Mouse (Mus musculus) gastrocnemius, postnatal 10 days (tissue): ENCODE data around the gene Crebrf. TPM values are rescaled to one million over a fixed set of nuclear protein-coding genes. Genes with fewer than 3 reads are reported as not detected.

Experiments
- DNase-seq: peaks from one replicate; pipeline ENCODE4 v3.0.0; 2021; ENCODE audit warnings: mixed read lengths
- total RNA-seq, 2 experiments: library from RNA; stranded (reverse); gene quantifications; 2 replicates each; pipeline ENCODE4 v1.2.3; 2021

Crebrf gene
- total RNA-seq, 2 experiments from 2014 or later, result 17.7 to 18.9 TPM

DNA sequence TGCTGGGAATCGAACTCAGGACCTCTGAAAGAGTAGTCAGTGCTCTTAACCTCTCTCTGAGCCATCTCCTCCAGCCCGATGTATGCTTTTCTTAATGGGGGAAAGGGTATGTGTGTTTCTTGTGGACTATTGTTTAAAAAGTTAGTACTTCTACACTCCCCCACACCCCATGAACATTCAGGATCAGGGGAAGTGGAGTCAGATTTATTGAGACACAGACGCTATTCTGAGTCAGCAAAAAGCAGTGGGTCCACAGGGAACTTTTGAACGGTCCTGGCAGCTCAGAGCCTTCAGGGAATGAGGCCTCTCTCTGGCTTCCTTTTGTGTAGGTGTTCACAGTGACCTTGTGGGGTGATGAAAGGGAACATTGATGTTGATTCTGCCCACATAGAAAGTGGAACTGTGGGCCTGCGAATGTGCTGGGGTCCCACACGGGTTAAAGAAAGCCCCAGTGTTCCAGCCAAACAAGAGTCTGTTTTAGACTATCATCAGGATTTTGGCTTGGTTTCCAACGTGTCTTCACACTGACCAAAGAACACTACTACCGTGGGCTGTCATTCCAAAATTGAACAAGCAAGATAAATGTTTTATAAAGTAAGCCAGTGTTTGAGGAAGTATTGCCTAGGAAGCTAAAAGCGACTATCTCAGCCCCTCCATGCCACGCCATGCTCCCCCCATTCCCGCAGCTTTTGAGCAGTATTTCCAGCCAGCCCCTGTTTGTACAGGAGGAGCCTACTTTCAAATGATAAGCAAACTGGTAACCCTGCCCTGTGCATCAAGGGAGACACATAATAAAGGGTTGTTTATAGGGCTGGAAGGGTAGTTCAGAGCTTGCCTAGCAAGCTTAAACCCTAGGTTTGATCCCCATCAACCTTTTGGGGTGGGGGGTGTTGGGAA lies 9.7 kb upstream of the Crebrf start:
- DNase-seq, result no peak

DNA sequence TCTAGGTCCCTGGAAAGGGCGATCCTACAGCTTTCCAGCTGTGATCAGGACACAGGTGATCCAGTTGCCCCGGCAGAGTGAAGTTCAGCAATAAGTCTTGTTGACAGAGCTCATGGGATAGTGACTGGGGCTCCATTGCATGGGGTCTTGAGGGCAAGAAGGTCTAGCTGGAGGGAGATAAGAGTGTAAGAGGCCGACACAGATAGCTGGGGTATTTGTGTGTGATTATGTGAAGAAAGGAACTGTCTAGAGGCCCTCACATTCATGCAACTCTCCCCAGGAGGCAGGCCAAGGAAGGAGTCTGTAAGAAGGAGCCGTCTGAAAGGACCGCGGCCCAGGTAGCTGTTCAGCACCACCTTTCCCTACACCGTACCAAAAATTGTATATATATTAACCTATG lies 8.4 kb upstream of the Crebrf start:
- DNase-seq, result no peak

DNA sequence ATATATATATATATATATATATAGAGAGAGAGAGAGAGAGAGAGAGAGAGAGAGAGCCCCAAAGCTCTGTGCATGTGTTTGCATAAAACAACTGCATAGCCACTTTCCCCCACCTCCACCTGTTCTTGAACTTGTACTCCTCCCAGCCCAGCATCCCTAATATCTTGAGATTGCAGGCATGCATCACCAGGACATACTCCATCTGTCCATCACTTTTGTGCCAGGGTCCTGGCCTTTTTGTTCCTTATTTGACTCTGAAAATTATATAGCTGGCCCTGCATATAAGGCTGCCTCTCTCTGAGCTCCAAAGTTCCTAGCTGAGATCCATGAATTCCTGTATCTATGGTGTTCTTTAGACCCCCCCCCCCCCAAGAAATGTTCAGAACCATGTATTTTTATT lies 7.0 kb upstream of the Crebrf start:
- no peak for DNase-seq

DNA sequence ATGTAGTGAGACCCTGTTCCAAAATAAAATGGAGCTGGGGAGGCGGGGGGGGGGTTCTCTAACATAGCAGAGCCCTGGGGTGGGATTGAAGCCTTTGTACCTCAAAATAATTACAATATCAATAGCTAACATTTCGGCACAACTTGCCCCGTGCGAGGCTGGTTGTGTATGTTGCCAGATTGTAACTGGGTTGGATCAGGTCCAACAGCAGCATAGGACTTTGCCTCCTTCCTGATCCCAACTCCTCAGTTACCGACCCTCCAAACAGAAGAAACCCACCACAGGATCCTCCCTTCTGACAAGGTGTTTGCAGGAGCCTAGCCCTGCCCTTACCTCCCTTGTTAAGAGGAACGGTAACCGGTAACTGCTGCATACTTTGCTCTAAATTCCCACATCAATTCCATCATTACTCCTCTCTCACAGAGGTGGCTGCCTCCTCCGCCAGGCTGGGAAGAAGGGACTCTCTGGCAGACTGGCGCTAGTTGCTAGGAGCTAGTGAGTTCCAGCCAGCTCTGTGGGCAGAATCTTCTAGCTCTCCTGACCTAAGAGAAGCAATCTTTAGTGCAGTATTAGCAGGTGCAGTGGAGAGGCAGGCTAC lies 6.4 kb upstream of the Crebrf start:
- no peak for DNase-seq

DNA sequence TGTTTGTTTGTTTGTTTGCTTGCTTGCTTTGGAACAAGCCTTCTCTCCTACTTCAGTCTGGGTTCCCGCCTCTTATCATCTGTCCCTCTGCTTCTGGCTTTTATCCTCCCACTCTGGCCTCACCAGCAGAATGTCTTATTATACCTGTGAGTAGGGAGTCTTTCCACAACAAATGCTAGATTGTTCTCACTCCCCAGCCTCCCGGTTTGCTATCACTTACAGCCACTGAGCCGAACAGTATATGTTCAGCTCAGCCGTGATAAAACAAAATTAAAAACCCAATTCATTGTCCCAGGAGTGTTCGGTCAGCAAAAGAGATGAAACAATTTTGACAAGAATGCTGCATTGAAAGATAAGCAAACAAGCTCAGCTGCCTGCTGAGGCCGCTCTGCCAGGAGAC lies 5.4 kb upstream of the Crebrf start:
- DNase-seq, result no peak

DNA sequence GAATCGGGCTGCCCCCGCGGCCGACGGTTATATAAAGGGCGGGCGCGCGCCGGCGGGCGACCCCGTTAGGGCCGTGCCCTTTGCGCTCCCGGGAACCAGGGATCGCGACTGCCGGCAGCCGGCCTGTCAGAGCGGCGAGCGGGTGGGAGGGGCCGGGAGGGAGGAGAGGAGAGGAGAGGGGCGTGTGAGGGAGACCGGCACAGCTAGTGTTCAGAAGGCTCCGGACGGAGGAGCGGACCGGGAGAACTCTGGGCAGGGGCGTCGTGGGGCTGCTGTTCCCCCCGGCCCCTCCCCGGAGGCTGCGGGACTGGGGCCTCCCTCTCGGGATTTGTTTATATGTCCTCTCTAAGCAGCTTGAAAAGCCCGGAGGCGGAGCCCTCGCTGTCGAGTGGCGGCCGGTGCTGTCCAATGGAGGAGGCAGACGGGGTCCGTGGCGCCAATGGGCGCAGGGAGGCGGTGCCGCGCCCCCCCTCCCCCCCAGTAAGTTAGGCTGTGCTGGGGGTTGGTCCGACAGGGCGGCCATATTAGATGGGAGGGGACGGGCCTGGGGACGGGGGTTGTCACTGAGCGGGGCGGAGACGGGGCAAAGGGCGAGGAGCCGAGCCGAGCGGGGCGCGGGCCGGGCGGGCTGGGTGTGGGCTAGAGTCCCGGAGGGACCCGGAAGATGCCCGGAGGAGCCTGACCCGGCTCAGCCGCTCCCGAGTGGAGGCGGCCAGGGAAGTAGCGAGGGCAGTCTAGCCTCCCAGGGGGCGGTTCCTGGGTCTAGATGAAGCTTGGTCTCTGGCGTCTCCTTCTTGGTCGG lies 667 bp downstream of the Crebrf start:
- peak; percentile 90 for DNase-seq

DNA sequence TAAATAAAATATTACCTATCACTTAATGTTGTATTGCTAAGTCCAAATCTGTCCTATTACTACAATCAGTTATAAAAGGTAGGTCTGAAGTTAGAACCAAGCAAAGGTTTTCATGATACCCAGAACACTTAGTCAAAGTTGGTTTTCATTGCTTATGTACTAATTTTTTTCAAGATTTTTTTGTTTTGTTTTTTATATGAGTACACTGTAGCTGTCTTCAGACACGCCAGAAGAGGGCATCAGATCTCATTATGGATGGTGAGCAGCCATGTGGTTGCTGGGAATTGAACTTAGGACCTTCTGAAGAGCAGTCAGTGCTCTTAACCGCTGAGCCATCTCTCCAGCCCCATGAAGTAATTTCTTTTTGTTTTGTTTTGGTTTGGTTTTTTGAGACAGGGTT lies 2.4 kb downstream of the Crebrf start:
- DNase-seq, result no peak

DNA sequence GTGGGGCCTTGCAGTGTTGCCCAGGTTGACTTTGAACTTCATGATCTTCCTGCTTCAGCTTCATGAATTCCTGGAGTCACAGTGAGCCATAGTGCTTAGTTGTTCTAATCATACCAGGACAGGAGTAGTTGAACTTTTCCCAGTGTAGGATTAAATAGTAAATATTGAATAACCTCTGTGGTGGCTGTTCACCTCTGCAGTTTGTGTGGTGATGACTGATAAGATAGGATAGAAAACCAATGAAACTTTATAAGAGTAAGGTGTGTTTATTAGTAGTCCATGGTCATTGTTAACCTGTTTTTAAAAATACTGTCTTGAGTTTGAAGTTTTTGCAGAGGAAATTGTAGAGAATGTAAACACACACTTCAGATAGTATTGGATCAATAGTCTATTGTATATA lies 4.0 kb downstream of the Crebrf start:
- no peak for DNase-seq

DNA sequence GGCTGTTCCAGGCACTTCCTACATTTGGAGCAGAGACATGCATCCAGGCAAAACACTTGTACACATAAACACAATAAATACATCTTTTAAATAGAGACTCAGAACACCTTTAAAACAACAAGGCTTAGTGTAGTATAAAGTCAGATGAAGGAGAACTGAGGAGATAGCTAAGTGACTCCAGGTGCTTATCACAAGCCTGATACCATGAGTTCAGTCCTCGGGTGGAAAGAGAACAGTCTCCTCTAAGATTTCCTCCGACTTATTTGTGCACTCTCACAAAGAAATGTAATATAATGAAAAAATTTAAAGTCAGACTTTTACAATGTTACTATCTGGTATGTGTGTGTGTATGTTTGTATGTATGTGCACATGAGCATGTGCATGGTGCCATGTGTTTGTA lies 6.4 kb downstream of the Crebrf start:
- DNase-seq, result no peak

DNA sequence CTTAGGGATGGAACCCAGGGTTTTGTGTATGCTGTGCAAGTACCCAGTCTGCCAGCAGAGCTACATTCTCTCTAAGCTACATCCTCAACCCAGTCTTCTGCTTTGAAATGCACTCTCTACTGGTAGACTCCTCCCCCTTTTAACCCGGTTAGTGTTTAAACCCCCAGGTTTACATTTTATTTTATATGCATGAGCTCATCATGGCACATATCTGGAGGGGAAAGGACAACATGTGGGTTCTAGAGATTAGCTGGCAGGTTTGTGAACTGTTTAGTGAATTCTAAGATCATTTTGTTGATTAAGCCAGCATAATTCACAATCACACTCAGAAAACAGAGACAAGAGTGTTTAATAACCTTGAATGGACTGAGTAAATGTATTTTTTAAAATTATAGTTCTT lies 9.3 kb downstream of the Crebrf start:
- no peak for DNase-seq

DNA sequence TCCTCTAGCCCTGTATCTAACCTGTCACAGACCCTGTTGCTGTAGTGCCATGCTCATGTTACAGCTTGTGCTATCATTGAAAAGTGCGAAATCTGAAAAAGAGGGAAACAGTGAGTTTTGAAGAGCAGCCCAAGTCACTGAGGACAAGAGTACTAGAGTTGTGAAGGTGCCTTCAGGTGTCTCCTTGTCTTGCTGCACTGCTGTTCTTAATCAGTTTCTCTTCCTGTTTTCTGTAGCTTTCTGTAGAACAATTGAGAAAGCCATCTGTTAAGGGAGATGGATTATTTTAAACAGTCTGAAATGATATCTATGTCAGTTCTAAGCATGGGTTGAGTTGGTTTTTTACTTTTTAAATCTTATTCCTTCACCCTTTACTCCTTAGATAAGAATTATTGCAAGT lies 11.2 kb downstream of the Crebrf start:
- no peak for DNase-seq

DNA sequence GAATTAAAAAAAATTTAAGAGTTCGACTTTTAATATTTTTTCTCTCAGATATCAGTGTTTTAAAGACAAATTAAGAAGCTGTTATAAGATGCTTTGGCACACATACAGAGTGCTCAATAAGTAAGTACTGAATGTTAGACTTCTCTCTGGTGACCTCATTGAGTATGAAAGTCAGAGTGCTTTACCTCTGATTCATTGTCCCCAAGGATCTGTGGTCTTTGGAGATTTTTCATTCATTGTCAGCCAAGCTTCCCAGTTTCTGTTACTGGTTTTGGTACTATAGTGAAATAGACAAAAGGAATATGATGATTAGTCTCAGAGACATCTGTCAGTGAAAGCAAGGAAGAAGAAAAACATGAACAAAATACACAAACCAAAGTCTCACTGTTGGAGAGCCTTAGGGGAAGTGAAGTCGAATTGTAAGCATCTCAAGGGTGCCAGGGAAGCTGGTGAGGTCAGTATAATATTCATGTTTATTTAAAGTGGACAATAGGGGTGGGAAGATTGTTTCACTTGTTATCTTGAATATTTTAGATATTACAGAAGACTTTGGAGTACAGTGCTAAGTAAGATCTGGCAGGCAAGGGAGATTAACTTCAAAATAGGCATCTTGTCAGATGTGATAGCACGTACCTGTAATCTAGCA lies 11.8 kb downstream of the Crebrf start:
- DNase-seq, result no peak

DNA sequence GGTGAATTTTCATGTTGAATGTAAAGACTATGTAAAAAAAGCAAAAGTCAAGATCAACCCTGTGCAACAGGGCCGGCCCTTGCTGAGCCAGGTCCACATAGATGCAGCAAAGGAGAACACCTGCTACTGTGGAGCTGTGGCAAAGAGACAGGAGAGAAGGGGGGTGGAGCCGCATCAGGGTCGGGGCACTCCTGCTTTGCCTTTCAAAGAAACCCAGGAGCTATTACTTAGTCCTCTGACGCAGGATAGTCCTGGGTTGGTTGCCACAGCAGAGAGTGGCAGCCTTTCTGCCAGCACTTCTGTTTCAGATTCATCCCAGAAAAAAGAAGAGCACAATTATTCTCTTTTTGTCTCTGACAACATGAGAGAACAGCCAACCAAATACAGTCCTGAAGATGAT lies 27.1 kb downstream of the Crebrf start:
- no peak for DNase-seq

DNA sequence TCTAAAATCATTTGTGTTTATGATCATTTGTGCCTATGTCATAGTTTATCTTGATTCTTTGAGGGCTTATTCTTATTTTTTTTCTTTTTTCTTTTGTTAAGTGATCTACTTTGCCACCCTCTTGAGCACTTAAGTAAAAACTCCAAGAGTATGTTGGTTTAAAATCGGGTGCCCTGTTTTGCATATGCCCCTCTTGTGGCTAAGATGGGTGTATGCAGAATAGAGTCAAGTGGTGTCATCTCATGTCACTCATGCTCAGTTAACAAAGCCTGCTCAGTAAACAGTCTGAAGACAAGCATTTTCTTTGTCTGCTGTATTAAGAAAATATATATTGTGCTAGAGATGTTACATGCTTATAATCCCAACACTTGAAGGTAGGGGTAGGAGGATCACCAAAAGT lies 27.8 kb downstream of the Crebrf start:
- DNase-seq, result no peak

DNA sequence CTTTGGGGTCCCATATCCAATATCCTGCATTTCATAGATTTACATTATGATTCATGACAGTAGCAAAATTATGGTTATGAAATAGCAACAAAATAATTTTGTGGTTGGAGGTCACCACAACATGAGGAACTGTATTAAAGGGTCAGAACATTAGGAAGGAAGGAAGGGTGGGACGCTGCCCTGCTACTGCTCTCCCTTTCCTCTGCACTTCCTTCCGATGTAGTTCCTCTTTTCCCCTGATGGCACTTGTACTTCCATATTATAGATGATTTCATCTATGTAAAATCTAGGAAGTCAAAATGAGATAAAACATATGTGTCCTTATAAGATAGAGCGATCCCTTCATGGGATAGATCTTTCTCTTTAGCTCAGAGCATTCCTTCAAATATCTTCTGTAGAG lies 34.5 kb downstream of the Crebrf start:
- no peak for DNase-seq

DNA sequence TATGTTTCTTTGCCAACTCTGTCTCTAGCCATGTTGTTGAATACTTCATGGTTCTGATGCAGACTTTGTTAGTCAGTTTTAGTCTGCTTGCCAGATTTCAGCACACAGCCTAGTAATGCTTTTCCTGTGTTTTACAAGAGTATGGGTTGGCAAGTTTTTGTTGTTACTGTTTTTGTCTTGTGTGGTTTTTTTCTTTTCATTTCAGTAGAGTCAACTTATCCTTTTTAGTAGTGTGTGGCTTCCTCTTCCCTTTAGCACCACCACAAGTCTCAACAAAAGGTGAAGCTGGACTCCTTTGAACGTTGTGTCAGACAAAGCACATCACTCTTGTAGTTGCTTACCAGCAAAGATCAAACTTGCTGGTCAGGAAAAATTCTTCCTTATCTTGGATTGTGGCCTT lies 36.8 kb downstream of the Crebrf start:
- DNase-seq, result no peak

DNA sequence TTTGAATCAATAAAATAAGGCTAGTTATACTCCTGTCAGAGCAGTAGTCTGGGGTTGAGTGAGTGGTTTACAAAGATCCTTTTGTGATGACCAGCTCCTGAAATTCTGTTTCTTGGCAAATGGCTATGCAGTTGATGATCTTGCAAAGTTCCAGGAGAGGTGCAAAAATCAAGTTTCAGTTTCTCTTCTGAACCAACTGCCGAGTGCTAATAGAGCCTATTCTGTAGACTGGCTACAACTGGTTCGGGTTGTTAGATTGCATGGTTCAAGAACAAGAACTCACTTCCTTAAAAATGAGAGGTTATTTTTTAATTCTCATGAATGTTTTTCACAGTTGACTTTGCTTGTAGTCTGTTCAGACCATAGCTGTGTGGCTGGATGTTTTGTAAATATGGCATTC lies 38.0 kb downstream of the Crebrf start:
- DNase-seq, result no peak

DNA sequence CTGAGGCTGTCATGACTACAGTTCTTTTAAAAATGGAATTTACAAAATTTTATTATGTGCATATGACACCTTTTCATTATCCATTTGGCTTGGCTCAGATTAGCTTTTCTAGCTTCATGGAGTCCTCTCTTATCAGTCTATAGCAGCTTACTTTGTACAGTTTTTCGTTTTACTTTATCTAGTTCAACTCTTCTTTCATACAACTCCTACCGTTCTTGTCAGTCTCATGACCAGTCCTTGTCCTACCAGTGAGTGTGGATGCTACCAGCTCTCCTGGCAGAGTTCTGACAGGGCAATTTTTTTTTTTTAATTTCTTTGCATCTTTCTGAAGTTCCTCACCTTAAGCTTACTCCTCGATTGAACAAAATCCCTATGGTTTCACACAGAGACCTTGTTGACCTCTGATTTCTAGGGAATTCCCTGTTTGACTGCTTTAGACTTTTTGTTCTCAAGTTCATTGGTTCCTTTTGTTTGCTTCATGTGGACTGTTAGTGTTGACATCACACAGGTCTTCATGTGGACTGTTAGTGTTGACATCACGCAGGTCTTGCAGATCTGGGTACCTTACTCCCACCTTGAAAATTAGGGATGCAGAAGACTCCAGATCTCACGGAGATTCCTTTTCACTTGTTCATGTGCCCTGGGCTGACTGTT lies 51.8 kb downstream of the Crebrf start:
- DNase-seq, result no peak

DNA sequence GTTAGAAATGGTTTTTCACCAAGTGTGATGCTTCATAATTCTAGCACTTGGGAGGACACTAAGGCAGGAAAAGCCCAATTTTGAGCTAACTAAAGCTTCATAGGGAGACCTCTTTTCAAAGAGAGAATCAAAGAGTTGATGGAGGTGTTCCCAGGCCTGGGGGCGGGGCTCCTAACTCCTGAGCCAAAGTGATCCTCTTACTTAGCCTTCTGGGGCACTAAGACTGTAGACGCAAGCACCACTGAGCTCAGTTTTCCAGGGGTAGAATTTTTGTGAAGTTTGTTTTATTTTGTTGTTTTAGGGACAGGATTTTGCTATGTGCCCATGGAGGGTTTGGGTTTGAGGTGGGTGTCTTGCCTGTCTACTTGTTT lies 52.3 kb downstream of the Crebrf start:
- DNase-seq, result no peak

DNA sequence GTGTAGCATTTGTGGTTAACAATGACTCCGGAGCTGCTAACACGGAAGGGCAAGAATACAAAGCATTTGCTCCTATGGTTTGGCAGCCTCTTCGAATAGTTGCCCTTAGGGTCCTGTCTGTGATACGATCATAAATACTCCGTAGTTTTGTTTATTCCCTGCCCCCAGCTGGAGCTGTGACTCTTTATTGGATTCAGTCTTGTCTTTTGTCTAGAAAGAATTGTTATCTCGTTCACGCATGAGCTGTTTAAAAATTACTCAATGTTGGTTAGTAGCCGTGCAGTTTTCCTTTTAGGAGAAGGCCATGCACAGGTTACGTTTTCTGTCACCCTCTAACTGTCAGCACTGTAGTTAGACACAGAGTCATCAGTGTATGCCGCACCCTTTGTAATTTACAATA lies 60.8 kb downstream of the Crebrf start:
- no peak for DNase-seq

DNA sequence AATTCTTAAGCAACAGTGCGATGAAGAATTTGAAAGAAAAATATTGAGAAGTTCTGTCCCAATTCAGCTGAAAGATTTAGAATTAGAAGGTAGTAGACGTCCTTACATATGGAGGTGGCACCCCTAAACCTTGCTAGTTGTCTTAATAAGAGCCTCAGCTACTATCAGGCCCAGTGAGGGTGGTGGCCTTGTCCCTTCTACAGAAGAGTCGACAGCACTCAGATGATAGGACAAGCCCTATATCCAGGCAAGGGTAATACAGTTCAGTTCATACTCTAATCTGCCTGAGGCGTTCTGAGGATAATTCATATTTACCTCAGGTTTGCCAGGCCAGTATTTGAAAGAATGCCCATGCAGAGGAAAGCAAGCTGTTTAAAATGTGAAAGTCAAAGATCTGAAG lies 62.6 kb downstream of the Crebrf start:
- no peak for DNase-seq

DNA sequence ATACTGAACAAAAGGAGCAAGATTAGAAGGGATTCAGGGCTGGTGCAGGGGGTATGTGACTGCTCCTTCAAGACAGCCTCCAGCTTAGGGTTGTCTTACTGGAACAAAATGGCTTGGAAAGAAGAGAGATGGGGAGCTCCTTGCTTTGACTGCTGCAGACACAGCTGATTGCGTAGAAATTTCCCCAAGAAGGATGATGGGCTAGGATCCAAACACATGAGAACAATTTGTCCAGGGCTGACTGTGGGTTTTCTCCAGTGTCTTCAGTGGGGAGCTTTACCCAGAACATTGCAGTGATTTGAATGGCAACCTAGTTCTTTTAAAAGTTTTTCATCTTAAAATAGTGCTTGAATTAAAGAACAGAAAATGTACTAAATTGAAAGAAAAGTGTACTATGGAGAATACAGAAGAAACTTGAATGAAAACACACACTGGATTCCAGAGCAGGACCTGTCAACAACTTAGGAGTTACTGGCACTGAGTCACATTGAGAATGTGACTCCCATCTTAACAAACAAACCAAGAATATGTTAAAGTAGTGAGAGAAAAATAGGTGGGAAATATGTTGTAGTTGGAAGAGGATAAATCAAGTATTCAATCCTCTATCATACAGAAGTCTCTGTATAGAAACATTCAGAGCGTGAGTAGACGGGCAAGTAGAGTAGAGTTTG lies 63.1 kb downstream of the Crebrf start:
- no peak for DNase-seq
